Mouse (Mus musculus) mature B cell (primary cell): ENCODE results near the gene Kcna2.

Experiments used
- in situ Hi-C: fragments of 300-500 bp; cut with MboI; formaldehyde crosslinking; loops from 2 replicates; pipeline ENCODE4 v1.14.3; 2019

Kcna2 gene

DNA sequence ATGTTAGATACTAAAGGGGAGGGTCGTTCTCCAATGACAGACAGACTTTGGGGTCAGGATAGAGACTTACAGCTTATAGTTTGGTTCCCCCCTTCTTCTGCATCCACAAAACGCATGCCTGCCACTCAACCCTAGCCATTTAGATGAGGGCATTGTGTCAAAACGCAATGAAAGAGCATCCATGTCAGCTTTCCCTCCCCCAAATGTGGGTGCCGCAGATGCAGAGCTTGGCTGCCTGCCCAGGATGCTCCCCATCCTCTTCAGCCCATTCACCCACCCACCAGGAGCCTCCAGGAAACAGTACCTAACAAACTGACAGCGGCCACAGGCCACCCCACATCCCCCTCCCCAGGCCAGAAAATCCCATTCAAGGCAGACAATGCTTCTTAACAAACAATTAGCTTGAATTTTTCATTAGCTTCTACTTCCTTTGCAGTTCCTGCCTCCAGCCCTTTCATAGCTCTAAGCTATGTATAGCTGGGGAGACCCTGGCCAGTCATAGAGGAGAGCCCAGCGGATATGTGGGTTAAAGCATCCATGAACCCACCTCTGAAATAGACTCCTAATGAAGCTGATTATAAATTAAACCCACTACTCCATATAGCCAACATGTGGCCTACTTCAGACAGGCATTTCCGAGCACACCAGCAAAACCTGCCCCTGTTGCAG is 50.1 kb downstream of the Kcna2 start:
- in situ Hi-C loops = no loop called here

DNA sequence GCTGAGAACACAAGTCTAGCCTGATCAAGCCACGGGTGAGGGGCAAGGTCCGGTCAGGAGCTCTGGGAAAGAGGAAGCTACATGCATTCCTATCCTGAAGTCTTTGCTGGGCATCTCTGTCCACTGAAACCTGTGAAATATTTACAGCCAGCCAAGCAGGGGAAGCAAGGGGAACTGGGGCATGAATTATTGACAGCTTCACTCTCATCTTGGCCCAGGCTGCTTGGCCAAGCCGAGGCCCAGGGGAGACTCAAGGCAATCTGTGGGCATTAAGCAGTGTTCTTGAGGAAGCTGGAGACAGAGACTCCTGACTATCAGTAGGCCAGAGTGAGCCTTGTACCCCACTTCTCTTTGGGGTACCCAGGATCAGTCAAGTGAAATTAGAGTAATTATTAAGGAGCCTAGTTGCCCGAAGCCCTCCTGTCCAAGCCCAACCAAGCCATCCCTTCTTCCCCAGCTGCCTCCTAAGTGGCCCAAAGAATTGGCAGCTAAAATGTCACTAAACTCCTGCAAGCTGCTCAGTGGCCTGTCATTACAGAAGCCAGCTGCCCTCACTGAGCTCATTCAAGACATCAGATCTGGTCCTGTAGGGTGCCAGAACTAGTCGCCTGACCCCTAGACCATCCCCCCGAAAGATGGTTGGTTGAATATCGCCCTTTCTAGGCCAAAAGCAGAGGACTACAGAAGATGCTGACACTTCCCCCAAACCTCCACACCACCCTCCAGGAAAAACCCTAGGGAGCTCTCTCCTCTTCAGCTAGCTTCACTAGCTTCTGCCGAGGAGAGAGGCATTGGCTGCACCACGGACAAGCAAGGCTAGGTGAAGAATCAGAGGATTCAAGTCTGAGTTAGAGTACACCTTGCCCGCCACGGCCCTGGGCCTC is 53.1 kb downstream of the Kcna2 start:
- in situ Hi-C loops = no loop called here

DNA sequence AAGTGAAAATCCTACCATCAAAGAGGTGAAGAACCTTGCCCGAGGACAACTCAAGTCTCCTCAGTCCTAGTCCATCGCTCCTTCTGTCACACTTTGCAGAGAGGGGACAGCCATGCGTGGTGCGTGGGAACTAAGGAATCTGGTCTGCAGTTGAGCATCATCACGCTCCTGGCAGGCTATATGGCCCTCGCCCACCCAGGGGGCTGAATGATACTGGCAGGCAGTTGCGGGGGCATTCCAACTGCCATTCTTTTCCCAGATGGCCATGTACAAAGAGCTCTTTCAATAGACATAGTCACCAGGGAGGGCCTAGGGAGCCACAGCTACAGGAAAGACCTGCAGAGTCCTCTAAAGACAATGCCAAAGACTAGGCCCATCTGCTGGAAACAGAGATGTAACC is 57.9 kb downstream of the Kcna2 start:
- in situ Hi-C loops = no loop called here

DNA sequence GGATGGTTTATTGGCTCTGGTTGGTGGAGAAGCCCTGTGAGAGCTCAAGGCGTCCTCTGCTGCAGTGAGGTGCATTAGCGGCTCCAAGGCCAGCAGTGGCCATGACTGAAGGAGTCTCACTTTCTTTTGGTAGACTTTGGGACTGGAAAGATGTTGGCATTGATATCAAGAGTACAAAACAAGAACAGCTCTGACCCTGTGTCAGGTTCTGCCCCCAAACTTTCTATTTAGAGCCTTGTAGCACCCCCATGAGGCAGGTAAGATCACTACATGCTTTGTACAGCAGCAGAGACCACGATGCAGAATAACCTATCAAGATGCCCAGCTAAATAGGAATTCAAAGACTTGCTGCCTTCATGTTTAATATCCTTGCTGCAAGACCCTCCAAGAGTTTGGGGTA is 58.5 kb downstream of the Kcna2 start:
- in situ Hi-C loops = no loop called here

DNA sequence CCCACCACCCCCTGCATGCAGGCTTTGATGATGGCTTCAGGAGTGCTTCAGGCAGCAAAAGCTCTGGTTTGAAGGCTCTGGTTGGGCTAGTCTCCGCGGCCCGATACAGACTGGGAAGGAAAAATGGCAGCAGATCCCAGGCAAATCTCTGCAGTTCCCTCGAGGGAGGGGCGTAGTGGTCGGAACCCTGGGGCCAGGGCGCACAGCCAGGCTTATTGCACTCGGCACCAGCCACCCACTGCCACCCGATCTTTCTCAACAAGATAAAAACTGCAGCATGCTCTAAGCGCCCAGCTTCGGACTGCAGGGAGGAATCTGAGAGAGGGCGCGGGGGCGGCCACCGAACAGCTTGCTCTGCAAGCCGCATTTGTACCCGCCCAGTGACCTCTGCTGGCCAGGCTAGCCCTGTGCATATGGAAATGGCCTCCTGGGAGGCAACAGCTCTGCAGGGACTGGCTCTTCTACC is 58.9 kb downstream of the Kcna2 start:
- in situ Hi-C loops = no loop called here

DNA sequence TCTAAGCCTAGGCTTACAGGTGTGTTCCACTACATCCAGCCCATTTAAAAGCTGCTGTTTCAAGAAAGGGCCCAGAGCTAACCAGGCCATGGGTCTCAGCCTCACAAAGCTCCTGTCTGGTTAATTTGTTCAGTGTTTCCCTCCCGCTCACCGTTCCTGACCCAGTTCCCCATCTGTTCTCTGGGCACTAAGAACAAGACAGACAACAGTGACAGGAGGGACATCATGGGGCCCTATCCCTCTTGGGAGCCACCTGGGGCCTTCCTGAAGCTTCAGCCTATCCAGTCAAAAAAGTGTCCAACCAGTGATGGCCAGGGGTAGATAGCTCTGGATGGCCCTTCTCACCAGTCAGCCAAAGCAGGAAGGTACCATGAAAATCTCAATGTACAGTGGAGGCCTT is 61.8 kb downstream of the Kcna2 start:
- in situ Hi-C loops = no loop called here
